Mouse (Mus musculus): ENCODE measurements at regions not wholly inside any gene's neighbourhood (a gene's known extent, or its start where the extent isn't known, plus 50 kb on each side); places are given as distances from the start of the nearest gene placed in this dataset.

DNA sequence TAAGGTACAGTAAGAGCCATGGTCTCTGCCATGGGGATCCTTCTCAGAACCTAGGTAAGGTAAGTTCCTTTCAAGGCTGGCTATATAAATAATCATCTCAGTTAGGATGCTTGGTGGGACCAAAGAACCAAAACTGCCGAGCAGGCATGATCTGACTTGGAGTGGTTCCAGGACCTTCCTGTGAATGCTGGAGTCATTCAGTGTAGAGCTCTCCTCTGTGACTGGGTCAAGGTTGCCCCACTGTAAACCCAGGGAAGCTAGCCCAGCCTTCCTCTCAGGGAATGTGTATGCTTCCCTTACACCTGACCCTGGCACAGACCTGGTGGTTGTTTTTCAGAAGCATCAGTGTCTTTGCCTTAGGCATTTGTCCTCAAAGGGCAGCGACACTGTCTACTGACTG is 134.2 kb upstream of the Hs3st2 start:
- Histone ChIP-seq H3K4me1 (replicated peaks; ENCODE audit: control insufficient read depth, insufficient read depth, low read length) (no peaks in the 10 kb centered on the region), H3K4me3 (ENCODE audit: low read depth, low read length) (no peak overlapping the region), H3K27me3 (replicated peaks; ENCODE audit: control insufficient read depth, insufficient read depth, low read length) (no peaks in the 10 kb centered on the region), H3K9ac (ENCODE audit: low read length) (no peak overlapping the region), H3K4me2 (ENCODE audit: low read length) (no peak overlapping the region), H3K9me3 (ENCODE audit: control insufficient read depth, low read length) (no peaks in the 10 kb centered on the region), H3K36me3 (ENCODE audit: control insufficient read depth, insufficient read depth, low read length) (no peaks in the 10 kb centered on the region), H3K27ac (ENCODE audit: low read depth) (no peak overlapping the region)
- ATAC-seq (replicated peaks; ENCODE audit: low FRiP score, low TSS enrichment, low read depth) (no peak), DNase-seq (ENCODE audit: low spot score) (no peak)
- WGBS, result 85% methylated on average over 2 of the region's 2 CpGs

GRCm38 (mm10) chr7:121258826-121259496 is 132.7 kb upstream of the Hs3st2 start:
- ATAC-seq (replicated peaks; ENCODE audit: low FRiP score, low TSS enrichment, low read depth), result no peak
- no peaks in the 10 kb centered on the region for H3K9me3 ChIP-seq (ENCODE audit: control insufficient read depth, low read length)
- 52% methylated on average over 12 of the region's 12 CpGs for WGBS
- no peak overlapping the region for H3K27ac ChIP-seq (ENCODE audit: low read depth)
- no peaks in the 10 kb centered on the region for H3K27me3 ChIP-seq (replicated peaks; ENCODE audit: control insufficient read depth, insufficient read depth, low read length)
- H3K9ac ChIP-seq (ENCODE audit: low read length), result no peak overlapping the region
- no peak overlapping the region for H3K4me2 ChIP-seq (ENCODE audit: low read length)
- H3K4me3 ChIP-seq (ENCODE audit: low read depth, low read length), result no peak overlapping the region
- no peaks in the 10 kb centered on the region for H3K4me1 ChIP-seq (replicated peaks; ENCODE audit: control insufficient read depth, insufficient read depth, low read length)
- H3K36me3 ChIP-seq (ENCODE audit: control insufficient read depth, insufficient read depth, low read length), result no peaks in the 10 kb centered on the region
- peak; percentile 66 for DNase-seq (ENCODE audit: low spot score)

- no peaks in the 10 kb centered on the region for H3K4me1 ChIP-seq (replicated peaks; ENCODE audit: control insufficient read depth, insufficient read depth, low read length)
These were observed 132.1 kb upstream of the Hs3st2 start for GRCm38 (mm10) chr7:121259497-121260009.

GRCm38 (mm10) chr7:121269358-121269757 is 122.3 kb upstream of the Hs3st2 start:
- DNase-seq (ENCODE audit: low spot score) (no peak), ATAC-seq (replicated peaks; ENCODE audit: low FRiP score, low TSS enrichment, low read depth) (no peak)
- Histone ChIP-seq H3K36me3 (ENCODE audit: control insufficient read depth, insufficient read depth, low read length) (no peaks in the 10 kb centered on the region), H3K9ac (ENCODE audit: low read length) (no peak overlapping the region), H3K9me3 (ENCODE audit: control insufficient read depth, low read length) (no peaks in the 10 kb centered on the region), H3K27me3 (replicated peaks; ENCODE audit: control insufficient read depth, insufficient read depth, low read length) (no peaks in the 10 kb centered on the region), H3K27ac (ENCODE audit: low read depth) (no peak overlapping the region), H3K4me1 (replicated peaks; ENCODE audit: control insufficient read depth, insufficient read depth, low read length) (no peaks in the 10 kb centered on the region), H3K4me2 (ENCODE audit: low read length) (no peak overlapping the region), H3K4me3 (ENCODE audit: low read depth, low read length) (no peak overlapping the region)
- whole genome bisulfite sequencing, result 83% methylated on average over 2 of the region's 2 CpGs

More at GRCm38 (mm10) chr7:121259497-121260009, 132.1 kb upstream of the Hs3st2 start:
- Histone ChIP-seq H3K36me3 (ENCODE audit: control insufficient read depth, insufficient read depth, low read length) (no peaks in the 10 kb centered on the region), H3K27me3 (replicated peaks; ENCODE audit: control insufficient read depth, insufficient read depth, low read length) (no peaks in the 10 kb centered on the region), H3K9ac (ENCODE audit: low read length) (no peak overlapping the region), H3K9me3 (ENCODE audit: control insufficient read depth, low read length) (no peaks in the 10 kb centered on the region), H3K4me2 (ENCODE audit: low read length) (no peak overlapping the region), H3K27ac (ENCODE audit: low read depth) (no peak overlapping the region), H3K4me3 (ENCODE audit: low read depth, low read length) (no peak overlapping the region)
- WGBS, result 89% methylated on average over 21 of the region's 21 CpGs
- ATAC-seq (replicated peaks; ENCODE audit: low FRiP score, low TSS enrichment, low read depth) (no peak), DNase-seq (ENCODE audit: low spot score) (no peak)

- Histone ChIP-seq H3K27me3 (replicated peaks; ENCODE audit: control insufficient read depth, insufficient read depth, low read length) (no peaks in the 10 kb centered on the region), H3K4me2 (ENCODE audit: low read length) (no peak overlapping the region), H3K4me3 (ENCODE audit: low read depth, low read length) (no peak overlapping the region), H3K9me3 (ENCODE audit: control insufficient read depth, low read length) (no peaks in the 10 kb centered on the region), H3K4me1 (replicated peaks; ENCODE audit: control insufficient read depth, insufficient read depth, low read length) (no peaks in the 10 kb centered on the region), H3K36me3 (ENCODE audit: control insufficient read depth, insufficient read depth, low read length) (no peaks in the 10 kb centered on the region), H3K9ac (ENCODE audit: low read length) (no peak overlapping the region), H3K27ac (ENCODE audit: low read depth) (no peak overlapping the region)
- ATAC-seq (replicated peaks; ENCODE audit: low FRiP score, low TSS enrichment, low read depth) (no peak), DNase-seq (ENCODE audit: low spot score) (no peak)
- 33% methylated on average over 1 of the region's 1 CpGs for WGBS
These were observed 111.1 kb upstream of the Hs3st2 start for GRCm38 (mm10) chr7:121280597-121280996.

- H3K9ac ChIP-seq (ENCODE audit: low read length), result no peak overlapping the region
- no peaks in the 10 kb centered on the region for H3K4me1 ChIP-seq (replicated peaks; ENCODE audit: control insufficient read depth, insufficient read depth, low read length)
- H3K36me3 ChIP-seq (ENCODE audit: control insufficient read depth, insufficient read depth, low read length), result no peaks in the 10 kb centered on the region
- ATAC-seq (replicated peaks; ENCODE audit: low FRiP score, low TSS enrichment, low read depth) (no peak), DNase-seq (ENCODE audit: low spot score) (no peak)
- H3K4me3 ChIP-seq (ENCODE audit: low read depth, low read length), result no peak overlapping the region
- no peaks in the 10 kb centered on the region for H3K27me3 ChIP-seq (replicated peaks; ENCODE audit: control insufficient read depth, insufficient read depth, low read length)
- no peak overlapping the region for H3K27ac ChIP-seq (ENCODE audit: low read depth)
- H3K4me2 ChIP-seq (ENCODE audit: low read length), result no peak overlapping the region
- WGBS, result 42% methylated on average over 7 of the region's 7 CpGs
- H3K9me3 ChIP-seq (ENCODE audit: control insufficient read depth, low read length), result no peaks in the 10 kb centered on the region
These were observed 109.5 kb upstream of the Hs3st2 start for GRCm38 (mm10) chr7:121282154-121282553.

GRCm38 (mm10) chr7:121289737-121290136 is 101.9 kb upstream of the Hs3st2 start:
- no peaks in the 10 kb centered on the region for H3K36me3 ChIP-seq (ENCODE audit: control insufficient read depth, insufficient read depth, low read length)
- H3K27me3 ChIP-seq (replicated peaks; ENCODE audit: control insufficient read depth, insufficient read depth, low read length), result no peaks in the 10 kb centered on the region
- no peak overlapping the region for H3K9ac ChIP-seq (ENCODE audit: low read length)
- H3K9me3 ChIP-seq (ENCODE audit: control insufficient read depth, low read length), result no peaks in the 10 kb centered on the region
- no peak overlapping the region for H3K27ac ChIP-seq (ENCODE audit: low read depth)
- no peaks in the 10 kb centered on the region for H3K4me1 ChIP-seq (replicated peaks; ENCODE audit: control insufficient read depth, insufficient read depth, low read length)
- no peak overlapping the region for H3K4me2 ChIP-seq (ENCODE audit: low read length)
- DNase-seq (ENCODE audit: low spot score) (no peak), ATAC-seq (replicated peaks; ENCODE audit: low FRiP score, low TSS enrichment, low read depth) (no peak)
- no peak overlapping the region for H3K4me3 ChIP-seq (ENCODE audit: low read depth, low read length)
- 82% methylated on average over 16 of the region's 16 CpGs for WGBS

DNA sequence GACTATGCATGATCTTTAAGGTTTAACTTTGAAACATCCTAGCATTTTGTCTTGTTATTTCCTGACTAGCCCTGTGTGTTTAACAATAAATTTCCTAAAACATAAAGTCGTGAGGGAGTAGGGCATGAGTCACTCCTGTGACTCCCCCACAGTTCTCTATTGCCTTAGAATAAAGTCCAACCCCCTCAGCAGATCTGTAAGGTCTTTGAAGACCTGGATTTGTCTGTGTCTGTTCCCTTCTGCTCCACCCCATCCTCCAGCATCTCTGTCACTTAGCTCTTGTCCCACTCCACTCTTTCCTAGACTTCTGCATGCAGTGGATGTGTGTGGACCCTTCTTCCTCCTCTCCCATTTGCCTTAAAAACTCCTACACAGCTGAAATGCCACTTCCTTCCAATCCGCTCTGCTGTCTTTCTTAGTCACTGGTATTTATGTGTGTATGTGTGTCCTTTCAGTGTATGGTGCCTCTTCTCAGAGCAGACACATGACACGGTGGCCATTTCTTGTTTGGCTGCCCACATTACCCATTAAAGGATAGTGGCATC is 95.4 kb upstream of the Hs3st2 start:
- H3K9me3 ChIP-seq (ENCODE audit: control insufficient read depth, low read length), result no peaks in the 10 kb centered on the region
- DNase-seq (ENCODE audit: low spot score), result no peak
- H3K4me2 ChIP-seq (ENCODE audit: low read length), result no peak overlapping the region
- no peaks in the 10 kb centered on the region for H3K27me3 ChIP-seq (replicated peaks; ENCODE audit: control insufficient read depth, insufficient read depth, low read length)
- no peak overlapping the region for H3K9ac ChIP-seq (ENCODE audit: low read length)
- H3K4me1 ChIP-seq (replicated peaks; ENCODE audit: control insufficient read depth, insufficient read depth, low read length), result no peaks in the 10 kb centered on the region
- no peak for ATAC-seq (replicated peaks; ENCODE audit: low FRiP score, low TSS enrichment, low read depth)
- H3K4me3 ChIP-seq (ENCODE audit: low read depth, low read length), result no peak overlapping the region
- 78% methylated on average over 3 of the region's 3 CpGs for WGBS
- no peak overlapping the region for H3K27ac ChIP-seq (ENCODE audit: low read depth)
- no peaks in the 10 kb centered on the region for H3K36me3 ChIP-seq (ENCODE audit: control insufficient read depth, insufficient read depth, low read length)
